Mouse (Mus musculus) adrenal gland, postnatal 14 days (tissue): ENCODE data around the gene Mrpl2. TPM values are rescaled to one million over a fixed set of nuclear protein-coding genes. Genes with fewer than 3 reads are reported as not detected.

Source experiments
- DNase-seq: peaks from one replicate; pipeline ENCODE4 v3.0.0; 2021; ENCODE audit warnings: mixed read lengths
- total RNA-seq: library from RNA; stranded (reverse); gene quantifications from 2 replicates; pipeline ENCODE4 v1.2.3, GENCODE M21; 2021

Gene Mrpl2
- total RNA-seq, 1 experiment from 2014 or later = 134 TPM

DNA sequence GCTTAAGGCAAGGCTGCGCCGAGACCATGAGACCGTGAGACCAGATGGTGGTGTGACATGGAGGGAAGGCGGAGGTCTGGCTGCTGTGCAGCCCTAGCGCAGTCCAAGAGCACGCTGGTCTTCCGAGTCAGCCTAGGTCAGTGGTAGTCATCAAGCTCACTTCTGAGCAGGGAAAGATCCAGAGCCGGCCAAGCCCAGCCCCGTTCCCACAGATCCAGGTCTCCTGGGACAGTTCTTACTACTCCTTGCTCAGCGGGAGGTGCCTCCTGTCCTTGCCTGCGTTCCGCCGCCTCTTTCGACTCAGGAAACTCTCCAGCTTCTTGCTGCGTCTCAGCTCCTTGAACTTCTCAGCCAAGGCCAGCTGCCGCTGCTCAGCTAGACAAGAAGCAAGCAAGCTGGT, 21.7 kb downstream of the Mrpl2 start:
- peak; percentile 72 for DNase-seq

DNA sequence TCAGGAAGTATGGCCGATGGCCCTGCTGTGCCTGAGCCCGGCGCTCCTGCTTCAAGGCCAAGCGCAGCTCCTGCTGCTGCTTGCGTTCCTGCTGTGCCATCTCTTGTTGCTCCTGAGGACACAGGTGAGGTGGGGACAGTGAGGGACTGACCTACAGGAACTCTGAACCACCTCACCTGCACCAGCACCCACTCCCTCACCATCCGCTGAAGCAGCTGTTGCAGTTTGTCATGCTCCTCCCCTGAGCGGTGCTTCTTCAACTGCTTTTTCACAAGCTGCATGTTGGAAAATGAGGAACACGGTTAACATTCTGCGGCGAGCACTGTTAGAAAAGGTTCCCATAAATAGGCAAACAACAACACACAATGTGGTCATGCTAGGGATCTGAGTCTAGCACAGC, 23.9 kb downstream of the Mrpl2 start:
- DNase-seq = no peak

DNA sequence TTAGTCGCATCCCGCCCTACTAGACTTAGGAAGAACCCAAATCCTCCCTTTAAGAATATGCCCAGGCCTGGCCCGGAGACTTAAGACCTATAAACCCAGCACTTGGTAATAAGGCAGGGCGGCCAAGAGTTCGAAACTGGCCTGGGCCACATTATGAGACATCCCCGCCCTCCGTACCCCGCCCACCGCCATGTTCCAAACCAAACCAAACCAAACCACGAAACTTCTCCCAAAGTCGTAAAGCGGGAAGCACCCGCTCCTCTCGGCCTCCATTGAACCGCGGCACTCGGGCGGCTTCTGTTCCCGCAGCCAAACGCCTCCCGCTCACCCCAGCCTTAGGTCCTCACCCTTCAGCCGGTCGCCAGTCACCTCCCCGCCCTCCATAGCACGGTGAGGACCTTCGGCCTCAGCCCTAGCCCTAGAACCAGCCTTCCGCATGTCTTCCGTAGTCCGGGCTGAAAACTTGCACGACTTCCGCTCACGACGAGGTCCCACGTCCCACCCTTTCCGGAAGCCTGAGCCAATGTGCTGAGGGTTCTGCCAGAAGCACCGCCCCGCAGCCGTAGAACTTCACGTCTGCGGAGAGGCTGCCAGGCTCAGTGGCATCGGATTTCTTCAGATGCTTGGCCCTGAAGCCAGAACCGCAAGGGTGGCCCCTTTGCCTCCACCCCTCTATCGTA, 28.0 kb downstream of the Mrpl2 start, which contains the start of gene Rrp36:
Rrp36 (minus strand) TSS at position 503 of the 680 bp plus-strand sequence.
- peak; percentile 96 for DNase-seq

DNA sequence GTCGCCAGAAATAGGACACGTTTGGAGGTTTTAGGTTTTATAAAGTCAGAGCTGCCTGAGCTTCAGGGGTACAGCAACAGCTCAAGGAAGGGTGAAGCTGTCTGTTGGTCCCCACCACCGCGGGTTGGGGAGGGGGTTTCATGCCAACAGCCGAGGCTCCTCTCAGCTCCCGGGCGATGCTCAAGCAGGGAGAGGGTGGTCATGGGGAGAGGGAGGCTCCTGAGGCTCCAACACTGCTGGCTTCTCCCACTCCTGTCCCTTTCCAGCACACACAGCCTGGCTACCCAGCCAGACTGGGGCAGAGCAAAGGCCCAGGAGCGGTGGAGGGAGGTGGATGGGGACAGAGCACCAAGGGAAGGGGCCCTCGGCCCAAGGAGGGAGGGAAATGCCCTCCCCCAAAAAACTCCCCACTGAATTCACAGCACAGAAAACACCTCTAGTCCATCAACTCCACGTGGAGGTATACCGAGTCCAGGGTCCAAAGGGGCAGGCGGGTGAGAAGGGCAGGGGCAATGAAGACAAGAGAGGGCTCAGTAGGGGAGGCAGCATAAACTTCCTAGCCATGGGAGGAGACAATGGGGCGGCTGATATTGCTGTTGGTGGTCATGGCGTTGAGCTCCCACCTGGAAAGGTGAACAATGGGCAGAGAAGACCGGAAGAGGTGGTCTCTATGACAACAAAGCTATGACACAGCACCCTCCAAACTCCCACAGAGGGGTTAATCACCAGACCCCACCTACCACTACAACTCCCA, 28.7 kb downstream of the Mrpl2 start:
- no peak for DNase-seq

DNA sequence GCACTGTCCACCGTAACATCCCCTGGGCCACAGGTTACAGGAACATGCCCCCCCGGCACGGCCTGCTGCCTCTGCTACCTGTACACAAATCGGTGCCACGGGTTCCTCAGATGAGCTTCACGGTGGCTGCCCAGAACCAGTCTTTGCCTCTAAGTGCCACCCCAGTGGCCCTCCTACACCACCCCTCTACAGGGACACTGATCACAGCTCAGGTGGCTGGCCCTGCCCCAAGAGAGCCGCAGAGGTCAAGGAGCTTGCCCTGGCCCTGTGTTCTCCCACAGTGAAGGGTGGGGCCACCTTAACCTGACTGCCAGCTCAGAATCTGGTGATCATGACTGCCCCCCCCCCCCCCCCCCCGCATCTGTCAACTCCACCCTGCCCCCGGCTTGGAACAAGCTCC, 32.4 kb downstream of the Mrpl2 start, which contains the start of gene Mea1:
Mea1 (plus strand) TSS at position 378 of the 400 bp plus-strand sequence.
- no peak for DNase-seq

DNA sequence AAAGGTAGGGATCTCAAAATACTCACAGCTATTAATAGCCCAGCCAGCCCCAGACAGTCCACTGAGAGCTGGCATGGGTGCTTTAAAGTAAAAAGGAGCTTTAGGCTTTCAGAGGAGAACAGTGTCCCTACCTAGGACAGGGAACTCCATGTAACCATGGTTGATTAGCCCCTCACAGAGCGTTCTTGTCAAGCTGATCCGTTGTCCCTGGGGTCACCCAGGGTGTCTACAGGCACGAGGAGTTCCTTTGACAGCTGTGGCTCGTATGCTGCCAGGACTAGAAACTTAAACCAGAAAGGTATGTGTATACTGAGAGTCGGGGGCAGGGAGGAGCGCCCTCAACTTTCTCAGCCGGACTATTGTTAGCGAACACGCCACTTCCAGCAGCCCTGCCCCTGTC, 32.9 kb downstream of the Mrpl2 start:
- no peak for DNase-seq

DNA sequence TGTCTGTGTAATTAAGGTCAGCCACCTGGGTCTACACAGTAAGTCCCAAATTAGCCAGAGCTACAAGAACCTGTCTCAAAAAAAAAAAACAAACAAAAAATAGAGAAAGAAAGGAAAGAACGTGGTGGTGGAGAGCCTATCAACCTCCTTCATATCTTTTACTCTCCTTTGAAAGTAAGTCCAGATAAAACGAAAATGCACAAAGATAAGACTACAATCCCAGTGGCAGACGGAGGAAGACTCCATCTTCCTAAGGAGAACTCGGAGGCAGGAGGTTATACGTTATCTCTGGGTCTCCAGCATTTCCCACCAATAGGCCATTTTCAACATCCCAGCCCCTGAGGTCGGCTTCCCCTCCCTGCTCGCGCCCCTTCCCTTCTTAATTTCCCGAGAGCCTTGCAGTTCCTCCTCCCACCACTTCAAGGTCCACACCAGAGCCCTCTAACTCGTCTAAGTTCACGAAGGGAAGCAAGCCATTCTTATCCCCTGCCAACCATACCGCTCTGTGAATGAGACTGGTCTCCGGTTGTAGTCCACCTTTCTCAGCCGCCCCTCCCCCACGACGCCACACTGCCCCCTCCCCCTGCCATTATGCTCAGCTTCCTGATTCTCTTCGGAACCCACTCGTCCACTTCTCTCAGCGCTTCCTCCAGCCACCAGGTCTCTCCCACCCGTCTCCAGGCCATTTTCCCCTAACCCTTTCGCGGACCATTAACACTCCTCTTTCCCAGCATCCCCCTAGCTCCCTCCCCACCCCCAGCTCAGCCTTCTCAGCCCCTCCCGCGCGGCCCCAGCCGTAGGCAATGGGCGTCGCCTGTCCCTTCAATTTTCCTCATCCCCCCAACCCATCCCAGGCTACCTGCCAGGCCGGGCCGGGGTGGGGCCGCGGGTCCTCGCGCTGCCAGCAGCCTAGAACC, 34.1 kb downstream of the Mrpl2 start:
- peak; percentile 76 for DNase-seq

DNA sequence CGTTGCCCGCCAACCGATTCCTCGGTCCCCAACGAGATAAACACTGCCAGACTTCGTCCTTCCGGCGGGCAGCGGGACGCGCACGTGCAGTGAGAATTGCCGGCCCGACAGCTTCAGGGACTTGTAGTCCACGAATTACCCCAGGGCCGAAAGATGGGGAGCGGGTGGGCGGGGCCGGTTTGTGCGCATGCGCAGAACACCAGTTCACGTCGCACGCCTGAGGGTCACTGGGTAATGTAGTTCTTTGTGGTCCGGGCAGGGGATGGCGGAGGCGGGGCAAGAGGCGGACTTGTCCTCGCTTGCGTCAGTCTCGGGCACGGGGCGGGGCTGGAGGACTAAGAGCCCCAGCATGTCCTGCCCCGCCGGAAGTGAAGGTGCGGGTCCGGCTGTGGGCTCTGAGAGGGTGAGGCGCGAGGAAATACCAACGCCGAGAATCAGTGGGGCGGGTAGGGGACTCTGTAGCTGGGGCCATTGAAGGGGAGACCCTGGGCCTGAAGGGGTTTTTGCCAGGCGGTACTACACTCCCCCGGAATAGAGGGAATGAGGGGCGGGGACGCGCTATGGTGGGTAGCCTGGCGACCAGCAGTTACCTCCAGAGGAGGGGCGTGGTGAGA, 34.8 kb downstream of the Mrpl2 start, which contains the start of gene Klhdc3:
Klhdc3 (minus strand) TSS at position 155 of the 614 bp plus-strand sequence.
- DNase-seq = peak; percentile 99

DNA sequence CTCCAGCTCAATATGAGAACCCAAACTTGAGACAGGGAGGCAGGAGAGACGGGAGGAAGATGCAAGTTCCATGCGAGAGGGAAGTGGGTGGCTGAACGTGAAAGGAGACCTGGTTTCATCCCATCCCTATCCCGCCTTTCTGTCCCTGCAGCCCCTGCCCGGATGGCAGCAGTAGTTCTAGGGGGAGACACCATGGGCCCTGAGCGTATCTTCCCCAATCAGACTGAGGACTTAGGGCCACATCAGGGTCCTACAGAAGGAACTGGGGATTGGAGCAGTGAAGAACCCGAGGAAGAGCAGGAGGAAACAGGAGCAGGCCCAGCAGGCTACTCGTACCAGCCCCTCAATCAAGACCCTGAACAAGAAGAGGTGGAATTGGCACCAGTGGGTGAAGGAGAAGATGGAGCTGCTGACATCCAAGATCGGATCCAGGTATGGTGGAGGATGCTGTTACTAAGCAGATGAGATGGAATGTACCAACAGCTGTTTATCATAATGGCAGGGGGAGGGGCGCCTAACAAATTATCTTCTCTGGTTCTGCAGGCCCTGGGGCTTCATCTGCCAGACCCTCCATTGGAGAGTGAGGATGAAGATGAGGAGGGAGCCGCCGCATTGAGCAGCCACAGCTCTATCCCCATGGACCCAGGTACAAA, 35.6 kb downstream of the Mrpl2 start:
- no peak for DNase-seq

DNA sequence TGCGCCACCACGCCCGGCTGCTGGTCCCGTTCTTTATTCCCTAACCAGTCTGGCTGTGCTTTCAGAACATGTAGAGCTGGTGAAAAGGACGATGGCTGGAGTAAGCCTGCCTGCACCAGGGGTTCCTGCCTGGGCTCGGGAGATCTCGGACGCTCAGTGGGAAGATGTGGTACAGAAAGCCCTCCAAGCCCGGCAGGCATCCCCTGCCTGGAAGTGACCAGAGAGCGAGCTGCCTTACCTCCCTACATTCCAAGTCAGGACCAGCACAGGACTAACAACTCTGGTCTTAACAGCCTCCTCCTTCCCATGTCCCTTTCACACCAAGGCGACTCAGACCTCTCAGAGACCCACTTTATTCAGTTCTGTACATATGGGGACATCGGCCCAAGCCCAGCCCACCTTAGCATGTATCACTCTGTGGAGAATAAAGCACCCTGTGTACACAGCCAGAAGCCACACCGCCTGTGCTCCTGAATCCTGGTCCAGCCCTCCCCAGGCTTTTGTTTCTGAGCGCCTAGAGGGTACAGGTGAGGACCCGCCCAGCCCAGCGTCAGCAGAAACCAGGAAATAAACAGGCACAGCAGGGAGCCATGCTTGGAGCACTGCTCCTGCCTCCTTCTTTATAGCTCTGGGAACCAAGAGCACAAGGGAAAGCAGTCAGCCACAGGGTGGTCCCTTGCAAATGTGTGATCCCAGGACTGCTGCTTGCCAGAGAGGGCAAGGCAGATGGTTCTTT, 36.8 kb downstream of the Mrpl2 start:
- DNase-seq = no peak

DNA sequence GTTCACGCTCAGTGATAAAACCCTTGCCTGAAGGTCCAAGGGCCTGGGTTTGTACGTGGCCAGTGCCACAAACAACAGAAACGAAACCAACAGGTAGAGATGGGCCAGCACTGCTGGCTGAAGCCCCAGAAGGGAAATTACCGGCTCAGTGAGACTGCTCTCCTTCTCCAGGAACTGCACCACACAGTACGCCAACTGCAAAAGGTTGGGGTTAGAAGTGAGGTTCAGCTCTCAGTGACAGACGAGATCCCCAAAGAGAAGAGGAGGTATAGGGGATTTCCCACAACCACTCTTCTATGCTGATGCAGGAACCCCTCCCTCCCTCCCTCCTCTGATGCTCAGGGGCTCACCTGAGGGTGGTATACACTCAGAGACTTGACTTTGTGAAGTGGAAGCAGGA, 39.9 kb downstream of the Mrpl2 start:
- DNase-seq = no peak

DNA sequence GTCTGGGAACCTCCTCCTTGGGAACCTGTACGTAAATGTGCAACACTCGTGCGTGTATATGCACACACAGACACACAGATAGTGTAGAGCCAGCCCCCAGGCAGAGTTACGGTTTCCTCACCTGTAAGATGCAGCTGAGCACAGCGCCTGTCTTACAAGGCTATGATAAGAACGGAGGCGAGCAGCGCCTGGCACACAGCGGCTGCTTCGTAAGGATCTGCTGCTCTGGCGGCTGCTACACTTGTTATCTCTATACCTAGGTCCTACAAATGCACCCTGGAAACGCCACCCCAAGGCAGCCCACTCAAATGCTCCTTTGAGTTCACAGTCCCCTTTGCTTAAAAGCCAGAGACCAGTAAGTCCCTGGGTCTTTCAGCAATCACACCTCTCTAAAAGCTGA, 44.6 kb downstream of the Mrpl2 start:
- DNase-seq = no peak

DNA sequence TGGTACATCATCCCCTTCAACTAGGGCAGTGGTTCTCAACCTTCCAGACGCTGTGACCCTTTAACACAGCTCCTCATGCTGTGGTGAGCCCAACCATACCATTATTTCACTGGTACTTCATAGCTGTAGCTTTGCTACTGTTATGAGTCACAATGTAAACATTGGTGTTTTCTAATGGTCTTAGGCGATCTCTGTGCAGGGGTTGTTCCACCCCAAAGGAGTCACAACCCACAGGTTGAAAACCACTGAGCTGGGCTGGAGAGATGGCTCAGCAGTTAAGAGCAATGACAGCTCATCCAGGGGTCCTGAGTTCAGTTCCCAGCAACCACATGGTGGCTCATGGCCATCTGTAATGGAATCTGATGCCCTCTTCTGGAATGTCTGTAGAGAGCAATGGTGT, 45.4 kb downstream of the Mrpl2 start:
- no peak for DNase-seq

DNA sequence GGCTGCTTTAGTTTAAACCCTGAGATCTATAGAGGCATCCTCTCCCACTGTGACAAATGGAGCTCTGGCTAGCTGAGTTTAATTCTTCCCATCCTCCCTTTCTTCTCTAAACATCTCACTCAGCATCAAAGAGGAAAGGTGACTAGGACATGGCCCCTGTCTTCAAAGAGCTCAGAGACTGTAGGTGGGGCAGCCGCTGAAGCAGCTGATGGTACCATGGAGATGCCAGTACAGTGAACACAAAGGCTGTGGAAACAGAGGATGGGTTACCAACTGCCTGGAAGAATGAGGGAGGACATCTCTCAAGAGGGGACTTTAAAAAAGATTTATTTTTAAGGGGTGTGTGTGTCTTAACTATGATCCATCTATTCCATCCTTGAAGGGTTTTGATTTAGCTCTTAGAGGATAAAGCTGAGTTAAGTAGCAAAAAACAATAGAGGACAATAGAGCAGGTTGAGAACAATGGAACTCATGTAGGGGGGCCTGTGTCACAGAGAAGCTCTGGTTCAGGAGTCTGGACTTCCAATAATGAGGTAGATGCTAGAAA, 48.6 kb downstream of the Mrpl2 start:
- DNase-seq = no peak

DNA sequence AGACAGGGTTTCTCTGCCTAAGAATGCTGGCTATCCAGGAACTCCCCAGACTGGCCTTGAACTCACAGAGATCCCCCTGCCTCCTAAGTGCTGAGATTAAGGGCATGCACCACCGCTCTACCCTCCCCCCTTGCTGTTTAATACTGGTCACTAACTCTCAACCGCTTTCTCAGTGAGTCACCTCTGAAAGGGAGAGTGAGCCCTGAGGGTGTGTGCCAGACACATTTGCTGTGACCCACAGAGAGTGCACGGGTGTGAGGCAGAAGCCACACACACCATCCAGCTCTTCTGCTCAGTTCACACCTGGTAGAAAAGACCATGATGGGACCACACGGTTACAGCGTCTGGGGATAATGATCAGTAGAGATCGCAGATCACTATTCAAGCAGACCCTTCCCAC, 52.5 kb downstream of the Mrpl2 start:
- DNase-seq = peak; percentile 39

DNA sequence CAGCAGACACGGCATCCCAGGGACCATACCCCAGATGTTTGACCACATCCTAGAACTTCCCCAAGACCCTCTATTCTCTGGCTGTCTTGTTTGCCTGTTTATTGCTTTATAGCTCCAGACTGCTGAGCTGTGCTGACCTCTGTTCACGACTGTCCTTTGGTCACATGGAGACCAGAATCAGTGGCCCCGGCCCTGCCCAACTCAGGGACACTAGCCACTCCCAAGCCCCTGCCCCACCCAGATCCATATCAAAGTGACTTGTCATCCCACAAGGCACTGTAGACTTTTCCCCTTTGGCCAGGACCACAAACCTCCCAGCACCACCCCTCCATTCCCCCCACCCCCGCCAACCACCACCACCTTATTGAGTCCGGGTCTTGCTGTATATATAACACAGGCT, 53.2 kb downstream of the Mrpl2 start:
- no peak for DNase-seq
